Mouse (Mus musculus) adrenal gland, postnatal 10 days (tissue): ENCODE results near the gene Vmn1r21. TPM values are rescaled to one million over a fixed set of nuclear protein-coding genes. Genes with fewer than 3 reads are reported as not detected.
"Not testable (repeated sequence)": the region's sequence is repeated elsewhere in the genome, so short reads cannot be mapped to it uniquely, and the experiment has no call there.

Experiments
- DNase-seq: peaks from one replicate; pipeline ENCODE4 v3.0.0; 2021; ENCODE audit warnings: mixed read lengths
- long read RNA-seq, 2 experiments: library from polyadenylated mRNA; stranded (forward); transcript quantifications; one replicate each; pipeline ENCODE4 v2.0.0; 2021
- total RNA-seq, 2 experiments: library from RNA; stranded (reverse); gene quantifications; 2 replicates each; pipeline ENCODE4 v1.2.3; 2021

Vmn1r21 gene
- total RNA-seq = not detected
- long read RNA-seq, experiment 1 = 0 reads
- long read RNA-seq, experiment 2 = 0 reads

- DNase-seq = no peak
These were observed at the start of gene Vmn1r21 for GRCm38 (mm10) chr6:57850286-57850685. Gene Vmn1r21 (minus strand): TSS chr6:57850343.

DNA sequence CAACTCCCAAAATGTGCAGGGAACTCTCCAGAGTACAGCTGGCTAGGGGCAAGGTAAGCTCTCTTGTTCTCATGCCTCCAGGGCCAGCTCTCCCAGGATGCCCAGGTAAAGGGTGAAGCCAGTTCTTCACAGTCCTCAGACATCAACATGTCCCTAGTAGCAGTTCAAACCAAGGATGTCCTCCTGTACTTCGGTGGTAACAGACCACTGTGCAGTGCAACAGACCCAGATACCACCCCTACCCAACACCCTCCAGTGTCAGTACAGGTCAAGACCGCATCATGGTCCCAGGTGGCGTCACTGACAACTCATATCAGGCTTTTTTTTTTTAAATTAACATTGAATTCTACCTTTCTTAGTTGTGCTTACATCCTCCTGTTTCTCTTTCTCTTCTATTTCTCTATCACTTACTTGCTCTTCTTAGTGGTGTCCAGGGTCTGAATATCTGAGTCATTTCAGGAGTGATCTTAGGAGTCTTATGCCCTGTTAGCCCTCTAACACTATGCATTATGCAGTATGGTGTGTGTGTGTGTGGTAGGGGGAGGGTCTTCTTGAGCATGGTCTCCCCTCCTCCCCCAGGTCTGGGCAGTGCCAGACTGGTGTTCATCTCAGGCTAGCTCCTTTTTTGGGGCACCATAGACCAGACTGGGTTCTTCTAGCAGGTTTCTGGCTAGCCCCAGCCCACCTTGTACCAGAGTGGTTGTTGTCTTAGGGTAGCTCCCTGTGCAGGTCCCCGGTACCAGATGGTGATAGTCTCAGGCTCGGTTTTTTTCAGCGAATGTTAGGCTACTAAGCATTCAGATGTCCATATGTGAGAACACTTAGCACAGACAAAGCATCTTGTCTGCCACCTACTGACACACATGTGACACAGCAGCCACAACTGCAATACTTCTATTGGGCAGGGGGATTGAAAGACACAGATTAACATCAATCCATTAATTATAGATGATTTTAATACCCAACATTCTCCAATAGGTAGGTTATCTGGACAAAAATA, 9.2 kb upstream of the Vmn1r21 start:
- DNase-seq = peak; percentile 18

GRCm38 (mm10) chr6:57851177-57851576, 1.0 kb upstream of the Vmn1r21 start:
- not testable (repeated sequence) for DNase-seq

DNA sequence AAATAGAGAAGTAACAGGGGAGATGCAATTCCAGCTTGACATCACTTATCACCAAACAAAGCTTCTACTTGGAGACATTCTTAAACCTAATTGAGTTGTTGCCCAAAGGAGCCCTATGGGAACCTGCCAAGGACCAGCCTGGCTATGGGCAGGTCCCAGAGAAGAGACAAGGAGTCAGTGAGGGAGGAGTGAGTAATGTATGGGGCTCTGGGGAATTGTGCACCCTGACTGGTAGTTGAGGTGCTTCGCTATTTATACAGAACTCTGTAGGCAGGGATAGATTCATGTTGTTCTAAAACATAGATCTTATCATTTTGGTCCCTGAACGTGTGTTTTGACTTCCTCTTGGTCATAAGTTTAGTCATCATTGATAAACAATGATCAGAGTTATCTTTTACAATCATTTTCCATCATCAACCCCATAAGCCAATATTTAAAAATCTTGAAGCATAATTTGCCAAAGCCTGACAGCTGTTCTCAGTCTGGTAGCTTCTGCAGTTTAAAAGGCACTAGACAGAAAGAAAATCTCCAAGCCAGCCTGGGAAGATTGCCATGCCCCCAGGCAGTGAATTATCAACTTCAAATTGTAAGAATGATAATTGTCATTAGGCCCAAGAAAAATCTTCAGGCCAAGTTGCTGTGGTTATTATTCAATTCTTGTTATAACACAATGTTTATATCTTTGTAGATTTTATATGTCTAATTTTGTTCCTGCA, 10.3 kb downstream of the Vmn1r21 start:
- no peak for DNase-seq

- no peak for DNase-seq
These were observed 24.9 kb downstream of the Vmn1r21 start for GRCm38 (mm10) chr6:57825259-57825715.

- DNase-seq = peak; percentile 82
These were observed 25.5 kb downstream of the Vmn1r21 start, which contains the start of gene Vopp1 for GRCm38 (mm10) chr6:57824422-57825258. Gene Vopp1 (minus strand): TSS chr6:57825159.

DNA sequence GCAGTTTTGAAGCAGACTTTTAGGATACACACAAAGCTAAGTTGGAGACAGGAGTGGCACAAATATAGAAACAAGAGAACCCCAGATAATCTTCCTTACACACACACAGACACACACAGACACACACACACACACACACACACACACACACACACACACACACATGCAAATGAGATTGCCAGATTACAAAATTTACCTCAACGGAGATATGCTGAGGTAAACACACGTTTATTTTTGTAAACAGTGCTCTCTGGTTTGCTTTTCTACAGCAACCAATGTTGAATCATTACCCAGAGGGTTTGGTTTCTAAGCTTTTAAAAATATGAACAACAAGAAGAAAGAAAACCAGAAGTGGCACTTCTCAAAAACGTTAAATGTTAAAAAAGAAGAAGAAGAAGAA, 26.7 kb downstream of the Vmn1r21 start:
- no peak for DNase-seq

GRCm38 (mm10) chr6:57822648-57823410, 27.3 kb downstream of the Vmn1r21 start:
- DNase-seq = no peak

- no peak for DNase-seq
These were observed 35.7 kb downstream of the Vmn1r21 start for GRCm38 (mm10) chr6:57814436-57814940.

DNA sequence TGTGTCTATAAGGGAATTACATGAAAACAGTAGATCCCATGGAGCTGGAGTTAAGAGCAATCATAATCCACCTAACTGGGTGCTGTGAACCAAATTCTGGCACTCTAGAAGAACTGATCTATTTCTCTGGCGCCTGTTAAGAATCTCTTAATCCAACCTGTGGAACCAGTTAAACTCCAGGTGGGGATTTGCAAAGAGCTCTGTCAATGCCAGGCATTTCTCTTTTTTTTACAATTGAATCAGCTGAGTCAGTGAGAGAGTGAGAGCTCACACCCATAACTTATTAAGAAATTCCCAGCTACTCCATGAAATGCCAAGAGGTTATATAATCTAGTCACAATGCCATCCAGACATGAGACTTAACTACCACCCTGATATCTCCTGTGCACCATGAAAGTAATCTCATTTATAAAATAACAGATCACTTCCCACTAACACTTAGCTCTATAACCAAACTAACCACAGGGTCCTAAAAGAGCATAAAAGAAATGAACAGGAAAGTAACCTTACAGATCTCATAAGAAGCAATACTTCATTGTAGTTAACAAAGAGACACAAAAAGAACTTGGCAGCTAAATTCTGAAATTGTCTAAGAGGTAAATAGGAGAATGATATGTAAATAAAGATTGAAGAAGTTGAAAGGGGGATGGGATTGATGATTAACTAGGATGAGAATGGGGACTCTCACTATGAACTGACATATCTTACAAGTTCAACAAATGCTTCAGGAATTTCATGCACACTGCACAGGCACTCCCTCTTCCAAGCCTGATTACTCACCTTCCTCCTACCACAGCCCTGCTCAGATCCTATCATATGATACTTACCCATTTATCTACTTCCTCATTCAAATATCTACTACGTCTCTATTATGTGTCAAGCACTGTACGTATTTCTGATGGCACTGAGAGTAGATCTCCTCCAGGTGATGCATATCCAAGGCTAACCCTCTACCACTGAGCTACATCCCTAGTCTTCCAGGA, 38.1 kb downstream of the Vmn1r21 start:
- no peak for DNase-seq

DNA sequence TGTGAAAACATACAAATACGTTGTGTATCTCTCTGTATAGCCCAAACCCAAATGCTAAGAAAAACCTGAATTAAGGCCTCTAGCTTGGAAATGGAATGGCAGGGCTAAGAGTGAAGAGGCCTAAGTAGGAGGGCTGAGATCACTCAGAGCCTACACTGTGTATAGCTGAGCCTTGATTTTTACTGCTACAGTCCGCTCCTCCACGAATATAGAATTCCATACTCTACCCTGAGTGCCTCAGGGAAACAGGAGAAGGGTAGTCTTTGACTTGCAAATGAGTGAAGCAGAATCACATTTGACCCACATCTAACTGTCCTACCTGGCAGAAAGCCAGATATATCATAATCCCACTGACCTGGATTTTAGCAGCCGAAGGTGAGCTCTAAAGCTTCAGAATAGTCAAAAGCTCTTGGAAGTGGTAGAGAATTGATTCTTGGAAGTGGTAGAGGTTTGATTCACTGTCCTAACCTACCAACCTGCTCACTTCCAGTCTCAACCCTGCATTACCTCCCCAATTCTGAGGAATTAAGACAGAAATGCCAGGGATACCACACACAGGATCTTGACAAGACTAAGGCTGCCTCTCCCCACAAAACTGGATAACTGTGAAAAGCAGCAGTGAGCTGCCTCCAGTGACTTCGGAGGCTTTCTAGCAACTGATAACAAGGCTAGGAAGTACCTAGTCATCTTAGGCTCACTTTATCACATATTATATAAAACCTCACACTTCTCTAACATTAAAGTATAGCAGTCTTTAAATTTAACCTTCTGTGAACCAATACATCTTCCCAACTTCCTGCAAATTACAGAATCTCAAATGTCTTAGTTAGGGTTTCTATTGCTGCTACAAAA, 44.7 kb downstream of the Vmn1r21 start:
- no peak for DNase-seq

- no peak for DNase-seq
These were observed 47.0 kb downstream of the Vmn1r21 start for GRCm38 (mm10) chr6:57803130-57803529.

DNA sequence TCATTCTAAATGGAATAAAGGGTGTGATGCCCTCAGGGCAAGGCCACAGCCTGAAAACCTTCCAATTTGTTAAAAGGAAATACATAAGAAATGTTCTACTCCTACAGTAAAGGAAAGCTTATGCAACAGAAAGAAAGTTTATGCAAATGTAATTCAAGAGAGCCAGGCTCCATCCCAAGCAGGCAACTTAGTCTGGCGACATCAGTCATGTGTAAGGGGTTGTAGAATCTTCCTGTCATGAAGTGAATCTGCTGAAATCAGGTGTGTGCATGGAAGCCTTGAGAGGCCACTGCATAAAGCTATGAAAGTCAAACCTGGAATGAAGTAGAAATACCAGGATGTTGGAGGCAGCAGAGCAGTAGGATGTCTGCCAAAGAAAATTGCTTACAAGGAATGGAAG, 51.2 kb downstream of the Vmn1r21 start:
- DNase-seq = no peak

DNA sequence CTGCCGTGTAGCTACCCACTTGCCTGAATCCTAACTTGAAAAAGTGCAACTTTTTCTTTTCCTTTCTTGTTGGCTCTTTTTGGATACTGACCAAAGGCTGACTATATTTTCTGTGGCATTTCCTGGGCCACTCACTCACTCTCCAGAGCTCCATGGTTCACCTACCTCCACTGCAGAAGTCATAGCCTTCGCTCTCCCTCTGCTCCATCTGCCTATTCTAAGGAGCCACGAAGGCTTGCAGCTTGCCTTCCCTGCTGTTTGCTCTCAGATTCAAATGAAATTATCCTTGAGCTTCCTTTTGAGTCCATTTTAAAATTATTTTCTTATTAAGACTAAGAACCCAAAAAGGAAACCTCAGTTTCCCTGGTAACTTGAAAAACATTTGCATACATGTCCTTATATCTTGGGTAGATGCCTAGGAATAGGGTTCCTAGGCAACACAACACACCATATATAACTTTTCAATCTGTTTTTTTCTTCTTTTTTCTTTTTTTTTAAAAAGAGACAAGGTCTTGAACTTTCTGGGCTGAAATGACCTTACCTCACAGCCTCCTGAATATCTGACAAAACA, 53.2 kb downstream of the Vmn1r21 start:
- DNase-seq = no peak

DNA sequence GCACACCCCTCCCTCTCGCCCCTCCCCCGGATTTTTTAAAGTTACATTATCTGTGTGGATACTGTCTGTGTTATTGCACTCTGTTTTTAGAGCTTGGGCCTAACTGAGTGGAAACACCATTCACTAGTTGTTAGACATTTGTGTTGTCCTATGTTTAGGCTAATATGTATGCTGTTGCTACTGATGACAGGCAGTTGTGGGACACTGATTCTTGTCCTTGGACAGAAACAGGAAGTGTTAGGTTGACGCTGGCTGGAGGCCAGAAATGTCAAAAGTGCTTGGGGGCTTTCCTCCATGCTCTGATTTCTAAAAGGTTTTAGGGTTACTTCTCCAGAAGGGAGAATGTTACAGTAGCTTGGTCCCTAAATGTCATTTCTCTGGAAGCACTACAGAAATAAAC, 54.3 kb downstream of the Vmn1r21 start:
- DNase-seq = no peak
